Mouse (Mus musculus) 3T3-L1 (cell line): ENCODE results near the gene Gamt.

ENCODE experiments used
- DNase-seq: peaks from one replicate; pipeline ENCODE4 v3.0.0-alpha.2; 2015; ENCODE audit warnings: low read depth, low spot score

Gene Gamt

GRCm38 (mm10) chr10:80260642-80261584 is at the start of gene Gamt, which contains the start of gene Dazap1:
Gene Gamt (minus strand): TSS chr10:80261012.
Gene Dazap1 (plus strand): TSS chr10:80261486.
- DNase-seq: peak; percentile 99

GRCm38 (mm10) chr10:80304862-80305261 is 44.0 kb upstream of the Gamt start:
- DNase-seq: no peak

GRCm38 (mm10) chr10:80304458-80304857 is 43.6 kb upstream of the Gamt start:
- DNase-seq: no peak

GRCm38 (mm10) chr10:80302471-80302881 is 41.7 kb upstream of the Gamt start:
- DNase-seq: no peak

- DNase-seq: no peak
Observed at GRCm38 (mm10) chr10:80302082-80302355, 41.2 kb upstream of the Gamt start.

- DNase-seq: no peak
Observed at GRCm38 (mm10) chr10:80301256-80302081, 40.7 kb upstream of the Gamt start.

- no peak for DNase-seq
Observed at GRCm38 (mm10) chr10:80300672-80301181, 39.9 kb upstream of the Gamt start.

- no peak for DNase-seq
Observed at GRCm38 (mm10) chr10:80299824-80300223, 39.0 kb upstream of the Gamt start.

- DNase-seq: no peak
Observed at GRCm38 (mm10) chr10:80299301-80299700, 38.5 kb upstream of the Gamt start.

GRCm38 (mm10) chr10:80298571-80299281 is 37.9 kb upstream of the Gamt start:
- no peak for DNase-seq

- DNase-seq: no peak
Observed at GRCm38 (mm10) chr10:80297526-80298133, 36.8 kb upstream of the Gamt start.

GRCm38 (mm10) chr10:80296824-80297223 is 36.0 kb upstream of the Gamt start:
- no peak for DNase-seq

- DNase-seq: peak; percentile 57
Observed at GRCm38 (mm10) chr10:80295618-80296425, 35.0 kb upstream of the Gamt start, which contains the start of gene Apc2. Gene Apc2 (plus strand): TSS chr10:80295977.

- no peak for DNase-seq
Observed at GRCm38 (mm10) chr10:80294788-80295303, 34.0 kb upstream of the Gamt start.

- peak; percentile 52 for DNase-seq
Observed at GRCm38 (mm10) chr10:80294311-80294710, 33.5 kb upstream of the Gamt start.

GRCm38 (mm10) chr10:80293325-80293724 is 32.5 kb upstream of the Gamt start:
- DNase-seq: peak; percentile 52

- DNase-seq: peak; percentile 96
Observed at GRCm38 (mm10) chr10:80292251-80293146, 31.7 kb upstream of the Gamt start, which contains the start of gene Rps15. Gene Rps15 (plus strand): TSS chr10:80292453.

GRCm38 (mm10) chr10:80288657-80289056 is 27.8 kb upstream of the Gamt start:
- DNase-seq: no peak

GRCm38 (mm10) chr10:80288097-80288496 is 27.3 kb upstream of the Gamt start:
- DNase-seq: no peak
